Mouse (Mus musculus): Measurements from ENCODE around the gene Usp33.

Gene Usp33

GRCm38 (mm10) chr3:152339862-152340557 lies 6.3 kb upstream of the Usp33 start, which contains the start of gene Miga1:
TSS of gene Miga1 (minus strand) at chr3:152340407.
- no peak for DNase-seq (ENCODE audit: extremely low read depth, low read depth, low spot score)

GRCm38 (mm10) chr3:152342961-152343517 lies 3.2 kb upstream of the Usp33 start:
- no peak for DNase-seq (ENCODE audit: extremely low read depth, low read depth, low spot score)

GRCm38 (mm10) chr3:152346633-152347141 lies 409 bp downstream of the Usp33 start:
- DNase-seq (ENCODE audit: extremely low read depth, low read depth, low spot score), result no peak

- DNase-seq (ENCODE audit: extremely low read depth, low read depth, low spot score), result no peak
Observed at GRCm38 (mm10) chr3:152347227-152347626, 949 bp downstream of the Usp33 start.

GRCm38 (mm10) chr3:152348011-152348830 lies 1.9 kb downstream of the Usp33 start:
- DNase-seq (ENCODE audit: extremely low read depth, low read depth, low spot score), result peak; percentile 85

- DNase-seq (ENCODE audit: extremely low read depth, low read depth, low spot score), result no peak
Observed at GRCm38 (mm10) chr3:152350431-152350830, 4.2 kb downstream of the Usp33 start.

- DNase-seq (ENCODE audit: extremely low read depth, low read depth, low spot score), result no peak
Observed at GRCm38 (mm10) chr3:152350966-152351365, 4.7 kb downstream of the Usp33 start.

- no peak for DNase-seq (ENCODE audit: extremely low read depth, low read depth, low spot score)
Observed at GRCm38 (mm10) chr3:152352289-152352688, 6.0 kb downstream of the Usp33 start.

GRCm38 (mm10) chr3:152353434-152354177 lies 7.3 kb downstream of the Usp33 start:
- DNase-seq (ENCODE audit: extremely low read depth, low read depth, low spot score), result no peak

- no peak for DNase-seq (ENCODE audit: extremely low read depth, low read depth, low spot score)
Observed at GRCm38 (mm10) chr3:152355361-152355760, 9.1 kb downstream of the Usp33 start.

GRCm38 (mm10) chr3:152356751-152357150 lies 10.5 kb downstream of the Usp33 start:
- DNase-seq (ENCODE audit: extremely low read depth, low read depth, low spot score), result no peak

GRCm38 (mm10) chr3:152359151-152359550 lies 12.9 kb downstream of the Usp33 start:
- DNase-seq (ENCODE audit: extremely low read depth, low read depth, low spot score), result no peak

GRCm38 (mm10) chr3:152364181-152364580 lies 17.9 kb downstream of the Usp33 start:
- DNase-seq (ENCODE audit: extremely low read depth, low read depth, low spot score), result no peak

- no peak for DNase-seq (ENCODE audit: extremely low read depth, low read depth, low spot score)
Observed at GRCm38 (mm10) chr3:152376063-152376462, 29.8 kb downstream of the Usp33 start.

GRCm38 (mm10) chr3:152384106-152384505 lies 37.8 kb downstream of the Usp33 start:
- no peak for DNase-seq (ENCODE audit: extremely low read depth, low read depth, low spot score)

GRCm38 (mm10) chr3:152395350-152396277 lies 49.3 kb downstream of the Usp33 start, which contains the start of gene Zzz3:
TSS of gene Zzz3 (plus strand) at chr3:152395473.
- no peak for DNase-seq (ENCODE audit: extremely low read depth, low read depth, low spot score)

GRCm38 (mm10) chr3:152396278-152396987 lies 50.2 kb downstream of the Usp33 start:
- no peak for DNase-seq (ENCODE audit: extremely low read depth, low read depth, low spot score)

GRCm38 (mm10) chr3:152396988-152397314 lies 50.7 kb downstream of the Usp33 start:
- no peak for DNase-seq (ENCODE audit: extremely low read depth, low read depth, low spot score)

GRCm38 (mm10) chr3:152397335-152397940 lies 51.2 kb downstream of the Usp33 start:
- DNase-seq (ENCODE audit: extremely low read depth, low read depth, low spot score), result no peak
